Mouse (Mus musculus): Measurements from ENCODE around the gene Il17rb. TPM values are rescaled to one million over a fixed set of nuclear protein-coding genes. Genes with fewer than 3 reads are reported as not detected.

Gene Il17rb
- polyA plus RNA-seq, 1 experiment from 2014 or later: 1.8 TPM

Small RNA genes lying within 50 kb of the gene (microRNA-seq; reads per million reads assigned to microRNA genes)
- not detected for gene Mir6947

Other genes with a start within 250 kb of the Il17rb start
- 393 and 406 TPM in 2 replicates for gene Selenok, start 40.6 kb downstream of the Il17rb start, polyA plus RNA-seq (2015; fragmentation: Nextera tagmentation; extraction: Ambion mirVana)
- gene Actr8, start 30.6 kb downstream of the Il17rb start, polyA plus RNA-seq (2015; fragmentation: Nextera tagmentation; extraction: Ambion mirVana): 73.7 and 82.4 TPM in 2 replicates
- gene Chdh, start 127 bp upstream of the Il17rb start, polyA plus RNA-seq (2015; fragmentation: Nextera tagmentation; extraction: Ambion mirVana): 0.43 and 0.53 TPM in 2 replicates

Measured in hindbrain, embryonic 15.5 days (tissue).